ENCODE assay signal across 8 mouse cellular contexts in the genomic region with DNA sequence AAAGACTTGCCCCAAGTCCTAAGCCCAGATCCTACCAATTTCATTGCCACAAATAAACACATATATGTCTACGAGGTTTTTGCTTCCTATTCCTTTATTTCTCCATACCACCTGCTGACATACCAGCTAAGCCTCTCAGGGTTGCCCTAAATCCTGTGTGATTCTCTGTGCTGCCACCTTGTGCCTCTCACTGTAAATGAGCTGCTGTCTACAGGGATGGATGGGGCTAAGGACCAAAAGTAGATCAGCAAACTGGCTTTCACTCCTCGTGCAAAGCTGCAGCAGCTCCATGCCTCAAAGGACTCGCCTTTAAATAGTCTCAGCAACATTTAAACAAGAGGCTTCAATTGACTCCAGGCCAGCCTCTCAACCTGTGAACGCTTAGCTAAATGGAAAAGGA. TPM values are rescaled to one million over a fixed set of nuclear protein-coding genes. Genes with fewer than 3 reads are reported as not detected.
DNase-seq lines count a peak whose midpoint lies in the region; ATAC-seq lines count a peak whose summit lies in the region.

No protein-coding gene starts in this region.

- no peaks in the 10 kb centered on the region for H3K4me1 ChIP-seq in liver, embryonic 16.5 days (ENCODE audit: control insufficient read depth, low read depth, low read length)
- 0 out of 2 replicates have a peak, but pooled peaks cover under 1% of the 10 kb centered on the region for H3K4me1 ChIP-seq in liver, embryonic 12.5 days

- peaks cover 10% of the 10 kb centered on the region for H3K27me3 ChIP-seq in liver, embryonic 16.5 days (ENCODE audit: control insufficient read depth, insufficient read depth, low read depth, low read length)
- H3K27me3 ChIP-seq in liver, embryonic 12.5 days (replicated peaks), result peaks cover 51% of the 10 kb centered on the region

- H3K4me2 ChIP-seq in liver, embryonic 16.5 days (ENCODE audit: low read depth, low read length), result no peak overlapping the region
- H3K4me2 ChIP-seq in liver, embryonic 12.5 days, result no peak overlapping the region

- ATAC-seq in liver, embryonic 16.5 days (ENCODE audit: low read depth), result 0 out of 2 replicates have a peak, but pooled peaks have one; percentile 28
- ATAC-seq in liver, embryonic 12.5 days, result no peak
- no peak for ATAC-seq in erythroblast, adult 5-6 weeks (replicated peaks; ENCODE audit: low FRiP score, poor library complexity, severe bottlenecking)

- H3K9me3 ChIP-seq in liver, embryonic 16.5 days (replicated peaks; ENCODE audit: control insufficient read depth, low read length), result no peaks in the 10 kb centered on the region
- no peaks in the 10 kb centered on the region for H3K9me3 ChIP-seq in liver, embryonic 12.5 days (replicated peaks)

- no peak overlapping the region for H3K27ac ChIP-seq in liver, embryonic 16.5 days (ENCODE audit: low read length)
- H3K27ac ChIP-seq in liver, embryonic 12.5 days, result no peak overlapping the region

- no peaks in the 10 kb centered on the region for H3K36me3 ChIP-seq in liver, embryonic 16.5 days (ENCODE audit: control insufficient read depth, insufficient read depth)
- H3K36me3 ChIP-seq in liver, embryonic 12.5 days, result no peaks in the 10 kb centered on the region

- 22% methylated on average over 4 of the region's 4 CpGs for WGBS in liver, embryonic 16.5 days (ENCODE audit: insufficient replicate concordance)
- WGBS in liver, embryonic 12.5 days (ENCODE audit: insufficient replicate concordance), result 25% methylated on average over 4 of the region's 4 CpGs

- H3K4me3 ChIP-seq in liver, embryonic 16.5 days (ENCODE audit: low read depth, low read length), result no peak overlapping the region
- H3K4me3 ChIP-seq in liver, embryonic 12.5 days, result no peak overlapping the region

- H3K9ac ChIP-seq in liver, embryonic 16.5 days (ENCODE audit: low read depth, low read length), result no peak overlapping the region
- no peak overlapping the region for H3K9ac ChIP-seq in liver, embryonic 12.5 days

- peak; percentile 65 for DNase-seq in ZHBTc4 (ENCODE audit: low read depth, low spot score)
- DNase-seq in fibroblast of lung, adult 2 months (ENCODE audit: low read depth), result peak; percentile 15
- peak; percentile 62 for DNase-seq in retina, embryonic 14.5 days (ENCODE audit: low spot score)
- no peak for DNase-seq in lung, postnatal 14 days
- no peak for DNase-seq in gastrocnemius, adult 8-10 months (ENCODE audit: low spot score in 2 of 2)

RNA-seq across cellular contexts. Expression of gene Mreg, which starts 7.9 kb away (rescaled TPM):
- 8.0 and 8.1 TPM in 2 replicates for polyA plus RNA-seq in liver, embryonic 16.5 days (2015; fragmentation: Nextera tagmentation; extraction: Ambion mirVana)
- polyA plus RNA-seq in liver, embryonic 12.5 days (2016; fragmentation: Nextera tagmentation; extraction: Ambion mirVana), result 5.2 and 5.8 TPM in 2 replicates
- 10 to 100 TPM; 35.8 to 50.4 (median 44.8) TPM for total RNA-seq in gastrocnemius, adult 8-10 months (2022)
- total RNA-seq in erythroblast, adult 5-6 weeks (2015; ENCODE audit: low replicate concordance), result 0.63 TPM in 1 of 2 replicates, not detected in the other
- total RNA-seq in erythroblast, adult 5-6 weeks (2017; ENCODE audit: low replicate concordance), result 1.1 TPM in 1 of 2 replicates, not detected in the other

Comparison
In these comparisons a context has a peak if more than half of its experiments do, and no peak if none do; other contexts are left out.
1. DNase-seq: peak in ZHBTc4 (single experiment), fibroblast of lung, adult 2 months (single experiment) and retina, embryonic 14.5 days (single experiment); none in lung, postnatal 14 days (single experiment) and gastrocnemius, adult 8-10 months (0 of 2).
2. RNA of gene Mreg, which starts 7.9 kb away (total RNA-seq): 35.8 to 50.4 TPM in gastrocnemius, adult 8-10 months; 0.63 to 1.1 TPM in erythroblast, adult 5-6 weeks; every median in the first group is over 10 times any median in the second.